Mouse (Mus musculus) cerebellum, postnatal 36 days (tissue): Measurements from ENCODE around the gene Git1.

Experiments
- DNase-seq, 2 experiments: peaks; one replicate each; pipeline ENCODE4 v3.0.0; 2021 to 2022; ENCODE audit warnings: mixed read lengths in 2 of 2

The Git1 gene

DNA sequence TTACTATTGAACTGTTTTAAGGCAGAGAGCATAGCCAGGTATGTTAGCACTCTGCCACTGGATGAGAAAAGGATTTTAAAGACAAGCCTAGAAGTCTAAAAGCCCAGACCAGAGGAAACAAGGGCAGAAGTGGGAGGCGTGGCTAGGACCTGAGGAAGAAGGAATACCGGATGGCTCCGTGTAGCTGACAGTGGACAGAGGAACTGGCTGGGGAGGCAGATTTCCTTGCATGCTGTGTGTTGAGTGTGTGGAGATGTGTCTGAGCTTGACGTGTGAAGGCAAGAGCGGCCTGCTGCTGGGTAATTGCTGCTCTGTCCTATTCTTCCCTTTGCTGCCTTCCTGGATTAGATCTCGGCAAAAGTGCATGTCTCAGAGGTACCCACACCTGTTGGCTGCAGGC, 9.1 kb downstream of the Git1 start:
- no peak for DNase-seq

DNA sequence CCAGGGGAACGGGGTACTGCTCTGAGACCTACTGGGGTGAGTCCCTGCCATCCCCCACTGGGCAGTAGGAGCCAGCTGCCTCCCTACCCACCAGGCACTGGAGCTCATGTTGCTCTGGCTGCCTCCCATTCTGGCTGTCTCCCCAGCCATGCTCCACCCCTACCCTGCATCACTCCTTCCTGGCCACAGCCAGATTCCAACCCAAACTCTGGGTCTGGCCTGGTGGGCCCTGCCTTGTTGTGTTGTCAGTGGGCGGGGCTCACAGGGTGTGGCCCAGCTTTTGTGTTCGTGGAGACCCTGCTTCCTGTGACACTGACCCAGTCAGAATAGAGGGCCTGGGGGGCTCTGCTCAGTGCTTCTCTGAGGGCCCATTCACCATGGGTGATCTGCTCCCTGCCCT, 10.1 kb downstream of the Git1 start:
- no peak for DNase-seq

DNA sequence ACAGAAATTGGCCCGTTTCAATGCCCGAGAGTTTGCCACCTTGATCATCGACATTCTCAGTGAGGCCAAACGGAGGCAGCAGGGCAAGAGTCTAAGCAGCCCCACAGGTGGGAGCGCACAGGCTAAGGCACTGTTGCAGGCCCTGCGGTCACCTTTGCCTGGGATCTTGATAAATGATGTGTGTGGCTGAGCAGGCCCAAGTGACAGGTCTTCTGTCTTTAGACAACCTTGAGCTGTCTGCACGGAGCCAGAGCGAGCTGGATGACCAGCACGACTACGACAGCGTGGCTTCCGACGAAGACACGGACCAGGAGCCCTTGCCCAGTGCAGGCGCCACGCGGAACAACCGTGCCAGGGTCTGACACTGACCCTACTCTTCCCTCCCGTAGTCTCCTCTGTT, 11.0 kb downstream of the Git1 start:
- no peak for DNase-seq

GRCm38 (mm10) chr11:77505291-77505980, 12.1 kb downstream of the Git1 start:
- DNase-seq, result no peak

- no peak for DNase-seq
These were observed 12.9 kb downstream of the Git1 start for GRCm38 (mm10) chr11:77506273-77506672.

DNA sequence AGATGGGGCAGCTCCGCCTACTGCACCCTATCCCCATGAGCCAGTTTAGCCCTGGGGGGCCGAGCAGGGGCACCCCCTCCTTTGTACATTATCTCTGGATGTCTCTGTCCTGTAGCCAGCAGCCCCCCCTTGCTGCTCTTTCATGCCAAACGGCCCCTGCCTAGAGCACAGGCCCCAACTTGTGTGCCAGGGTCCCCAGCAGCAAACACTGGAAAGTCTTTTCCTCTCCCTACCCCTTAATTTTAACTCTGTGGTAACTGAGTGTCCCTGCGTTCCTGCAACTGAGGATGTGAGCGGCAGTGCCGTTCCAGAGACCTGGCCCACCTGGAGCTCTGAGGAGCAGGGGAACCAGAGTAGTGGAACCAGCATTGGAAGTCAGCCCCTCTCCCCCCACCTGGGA, 13.6 kb downstream of the Git1 start:
- DNase-seq, result no peak

GRCm38 (mm10) chr11:77507426-77507825, 14.1 kb downstream of the Git1 start:
- DNase-seq, result no peak

GRCm38 (mm10) chr11:77508068-77509021, 15.0 kb downstream of the Git1 start:
- peak; percentile 76 to 84 for DNase-seq

DNA sequence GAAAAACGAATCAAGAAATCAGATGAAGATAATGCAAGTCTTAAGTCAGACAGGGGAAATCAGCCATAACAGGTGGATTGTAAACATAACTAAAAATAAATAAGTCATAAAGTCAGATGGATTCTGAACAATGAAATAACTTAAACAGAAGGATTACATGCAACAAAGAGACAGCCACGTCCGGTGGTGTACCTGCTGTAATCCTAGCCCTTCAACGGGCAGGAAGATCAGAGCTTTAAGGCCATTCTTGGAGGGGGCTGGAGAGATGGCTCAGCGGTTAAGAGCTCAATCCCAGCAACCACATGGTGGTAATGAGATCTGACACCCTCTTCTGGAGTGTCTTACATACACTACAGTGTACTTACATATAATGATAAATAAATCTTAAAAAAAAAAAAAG, 18.0 kb downstream of the Git1 start:
- no peak for DNase-seq

- DNase-seq, result peak; percentile 72 to 85
These were observed 19.8 kb downstream of the Git1 start for GRCm38 (mm10) chr11:77512891-77513810.

DNA sequence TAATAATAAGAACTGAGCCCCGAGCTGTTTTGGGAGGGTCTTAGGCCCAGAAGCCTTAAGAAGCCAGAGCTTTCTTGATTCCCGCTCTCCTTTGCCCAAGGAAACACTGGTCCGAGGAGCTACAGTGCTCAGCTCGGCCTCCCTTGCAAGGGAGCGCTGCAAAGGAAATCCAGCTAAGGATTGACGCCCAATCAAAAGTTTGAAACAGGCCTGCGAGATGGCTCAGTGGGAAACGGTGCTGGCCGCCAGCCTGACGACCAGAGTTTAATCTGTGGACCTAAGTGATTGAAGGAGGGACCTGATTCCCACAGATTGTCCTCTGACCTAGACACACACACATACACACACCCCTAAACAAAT, 20.4 kb downstream of the Git1 start:
- no peak for DNase-seq

- no peak for DNase-seq
These were observed 21.0 kb downstream of the Git1 start for GRCm38 (mm10) chr11:77514281-77514831.

GRCm38 (mm10) chr11:77514832-77515636, 21.7 kb downstream of the Git1 start, which contains the start of gene Abhd15:
Gene Abhd15, plus strand, starts transcription at chr11:77515121.
- peak in 1 of 2 experiments; percentile 47 for DNase-seq

- DNase-seq, result no peak
These were observed 22.5 kb downstream of the Git1 start, which contains the start of gene Trp53i13 for GRCm38 (mm10) chr11:77515637-77516552. Gene Trp53i13, minus strand, starts transcription at chr11:77515980.

- no peak for DNase-seq
These were observed 23.4 kb downstream of the Git1 start for GRCm38 (mm10) chr11:77516553-77517425.

- DNase-seq, result no peak
These were observed 24.9 kb downstream of the Git1 start for GRCm38 (mm10) chr11:77518051-77518798.

DNA sequence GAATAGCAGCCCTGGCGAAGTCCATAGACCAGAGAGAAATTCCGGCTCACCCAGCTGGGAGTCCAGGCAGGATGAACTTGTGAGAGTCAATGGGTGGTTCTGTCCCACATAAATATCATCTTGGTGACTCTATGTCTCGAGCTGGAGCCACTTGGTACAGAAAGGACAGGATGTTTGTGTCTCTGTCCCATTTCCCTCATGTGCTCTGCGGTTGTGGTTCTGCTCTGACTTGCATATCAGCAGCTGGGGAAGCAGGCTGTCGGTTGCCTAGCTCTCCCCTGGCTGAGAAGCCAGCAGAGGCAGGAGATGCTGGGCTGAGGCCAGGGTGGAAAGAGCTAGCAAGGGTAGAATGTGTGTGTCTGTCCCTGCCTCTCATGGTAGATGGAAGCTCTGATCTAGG, 25.7 kb downstream of the Git1 start, which contains the start of gene Gm10392:
Gene Gm10392, minus strand, starts transcription at position 156 of the 400 bp plus-strand sequence.
- no peak for DNase-seq
